Mouse (Mus musculus): Measurements from ENCODE around the gene Fbln2. TPM values are rescaled to one million over a fixed set of nuclear protein-coding genes. Genes with fewer than 3 reads are reported as not detected.

Gene Fbln2
- total RNA-seq, 2 experiments from 2014 or later: 6.5 to 7.3 TPM

GRCm38 (mm10) chr6:91311204-91311603 is 98.9 kb downstream of the Fbln2 start:
- no peak for DNase-seq (ENCODE audit: low spot score in 2 of 2)

- DNase-seq (ENCODE audit: low spot score in 2 of 2): no peak
These were observed 100.2 kb downstream of the Fbln2 start for GRCm38 (mm10) chr6:91312491-91312890.

Other genes with a start within 250 kb of the Fbln2 start
- gene Iqsec1, start 223.8 kb upstream of the Fbln2 start, total RNA-seq (2021): 100 to 1,000 TPM; 343 TPM
- 10 to 100 TPM; 20.3 TPM for gene Nup210, start 95.6 kb upstream of the Fbln2 start, total RNA-seq (2021)
- gene Hdac11, start 55.8 kb upstream of the Fbln2 start, total RNA-seq (2021): 100 to 1,000 TPM; 170 to 186 TPM
- 10 to 100 TPM; 13.8 to 13.9 TPM for gene Wnt7a, start 198.9 kb downstream of the Fbln2 start, total RNA-seq (2021)

Data from left cerebral cortex, adult 18-20 months (tissue).